Mouse (Mus musculus): ENCODE measurements around the gene Vmn1r212. TPM values are rescaled to one million over a fixed set of nuclear protein-coding genes. Genes with fewer than 3 reads are reported as not detected.
"Not testable (repeated sequence)": the region's sequence is repeated elsewhere in the genome, so short reads cannot be mapped to it uniquely, and the experiment has no call there.

Gene Vmn1r212
- not detected for total RNA-seq (2021)
- long read RNA-seq, experiment 1, result 0 reads
- long read RNA-seq, experiment 2, result 0 reads

DNA sequence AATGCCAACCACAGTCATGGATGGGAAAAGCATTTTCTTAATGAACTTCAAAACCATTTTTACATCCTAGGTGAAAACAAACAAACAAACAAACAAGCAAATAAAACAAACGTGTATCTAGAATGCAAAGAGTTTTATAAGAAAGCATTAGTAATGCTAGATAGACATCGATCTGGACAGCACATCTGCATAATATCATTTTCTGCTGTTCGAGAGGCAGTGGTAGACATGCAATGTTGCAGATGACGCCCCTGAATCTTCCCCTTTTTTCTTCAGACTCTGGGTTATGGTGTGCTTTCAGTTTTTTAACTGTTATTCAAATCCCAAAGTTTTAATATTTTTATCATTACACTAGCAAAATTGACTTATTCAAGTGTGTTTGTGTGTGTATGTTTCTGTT, at the start of gene Vmn1r212:
TSS of gene Vmn1r212 (minus strand) at position 101 of the 400 bp plus-strand sequence.
- no peak for DNase-seq

- DNase-seq, result no peak
Observed at GRCm38 (mm10) chr13:22879257-22879656, 4.7 kb downstream of the Vmn1r212 start.

DNA sequence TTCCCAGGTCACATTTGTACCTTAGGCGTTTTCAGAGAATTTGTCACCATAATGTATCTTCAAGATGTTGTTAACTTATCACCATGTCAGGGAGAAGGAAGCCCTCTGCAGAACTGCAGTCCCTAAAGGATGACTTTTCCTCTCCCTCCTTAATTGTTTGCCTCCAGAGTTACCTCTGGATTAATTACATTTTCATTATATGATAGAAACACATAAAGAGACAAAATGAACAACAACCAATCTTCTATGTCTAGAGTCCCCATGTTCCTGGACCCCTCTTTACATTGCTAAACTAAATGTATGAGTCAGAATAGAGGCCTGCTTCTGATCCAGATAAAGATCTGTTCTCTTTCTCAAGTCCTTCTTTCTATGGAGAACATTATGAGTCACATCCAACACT, 26.5 kb downstream of the Vmn1r212 start, which contains the start of gene Vmn1r211:
TSS of gene Vmn1r211 (minus strand) at position 101 of the 400 bp plus-strand sequence.
- no peak for DNase-seq

DNA sequence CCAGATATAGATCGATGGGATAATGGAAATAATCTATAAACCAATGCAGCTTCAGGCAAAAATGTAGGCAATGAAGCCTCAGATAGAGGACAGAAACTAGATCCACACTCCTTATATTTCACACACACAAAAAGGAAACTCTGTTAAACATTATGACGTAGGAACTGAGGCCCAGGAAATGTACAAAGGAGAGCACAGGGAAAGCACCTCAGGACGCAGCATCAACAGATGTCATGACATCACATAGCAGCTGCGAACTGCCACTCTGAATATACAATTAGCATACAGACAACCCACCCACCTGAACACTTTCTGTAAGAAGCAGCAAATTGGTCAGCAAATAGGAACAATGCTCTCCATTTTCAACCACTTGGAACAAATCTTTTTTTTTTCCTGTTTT, 29.2 kb downstream of the Vmn1r212 start:
- no peak for DNase-seq

GRCm38 (mm10) chr13:22846798-22847197, 37.2 kb downstream of the Vmn1r212 start:
- no peak for DNase-seq

DNA sequence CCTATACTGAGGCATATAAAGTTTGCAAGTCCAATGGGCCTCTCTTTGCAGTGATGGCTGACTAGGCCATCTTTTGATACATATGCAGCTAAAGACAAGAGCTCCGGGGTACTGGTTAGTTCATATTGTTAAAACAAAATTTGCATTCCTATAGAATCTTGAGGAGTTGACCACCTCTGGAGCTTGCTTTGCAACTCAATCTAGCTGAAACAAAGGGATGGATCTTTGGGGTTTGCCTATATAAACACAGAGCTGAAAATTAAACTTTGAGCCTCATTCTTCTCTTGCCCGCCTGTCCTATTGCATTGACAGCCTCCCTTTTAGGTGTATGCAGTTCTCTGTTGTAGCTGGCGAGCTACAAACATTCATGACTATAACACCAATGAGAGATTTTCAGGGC, 39.7 kb downstream of the Vmn1r212 start:
- not testable (repeated sequence) for DNase-seq

Other genes with a start within 250 kb of the Vmn1r212 start
- gene Vmn1r207-ps, start 154.6 kb downstream of the Vmn1r212 start, total RNA-seq (2021), result not detected
- not detected for gene Vmn1r208, start 106.8 kb downstream of the Vmn1r212 start, total RNA-seq (2021)
- gene Vmn1r209, start 74.5 kb downstream of the Vmn1r212 start, total RNA-seq (2021), result under 1 TPM in 1 of 2 experiments, not detected in 1; 0.03 TPM
- gene Vmn1r210, start 52.9 kb downstream of the Vmn1r212 start, total RNA-seq (2021), result not detected
- not detected for gene Vmn1r211, start 26.6 kb downstream of the Vmn1r212 start, total RNA-seq (2021)
- gene Vmn1r213, start 123.5 kb upstream of the Vmn1r212 start, total RNA-seq (2021), result not detected
- not detected for gene Vmn1r214, start 146.2 kb upstream of the Vmn1r212 start, total RNA-seq (2021)
- gene Vmn1r215, start 183.8 kb upstream of the Vmn1r212 start, total RNA-seq (2021), result not detected
- not detected for gene Vmn1r217, start 234.0 kb upstream of the Vmn1r212 start, total RNA-seq (2021)
- not detected for gene Vmn1r218, start 248.9 kb upstream of the Vmn1r212 start, total RNA-seq (2021)